Mouse (Mus musculus): Measurements from ENCODE around the gene Elovl1.
A peak's percentile ranks its signal among the peaks of the same experiment; 100 is the strongest.

Gene Elovl1

DNA sequence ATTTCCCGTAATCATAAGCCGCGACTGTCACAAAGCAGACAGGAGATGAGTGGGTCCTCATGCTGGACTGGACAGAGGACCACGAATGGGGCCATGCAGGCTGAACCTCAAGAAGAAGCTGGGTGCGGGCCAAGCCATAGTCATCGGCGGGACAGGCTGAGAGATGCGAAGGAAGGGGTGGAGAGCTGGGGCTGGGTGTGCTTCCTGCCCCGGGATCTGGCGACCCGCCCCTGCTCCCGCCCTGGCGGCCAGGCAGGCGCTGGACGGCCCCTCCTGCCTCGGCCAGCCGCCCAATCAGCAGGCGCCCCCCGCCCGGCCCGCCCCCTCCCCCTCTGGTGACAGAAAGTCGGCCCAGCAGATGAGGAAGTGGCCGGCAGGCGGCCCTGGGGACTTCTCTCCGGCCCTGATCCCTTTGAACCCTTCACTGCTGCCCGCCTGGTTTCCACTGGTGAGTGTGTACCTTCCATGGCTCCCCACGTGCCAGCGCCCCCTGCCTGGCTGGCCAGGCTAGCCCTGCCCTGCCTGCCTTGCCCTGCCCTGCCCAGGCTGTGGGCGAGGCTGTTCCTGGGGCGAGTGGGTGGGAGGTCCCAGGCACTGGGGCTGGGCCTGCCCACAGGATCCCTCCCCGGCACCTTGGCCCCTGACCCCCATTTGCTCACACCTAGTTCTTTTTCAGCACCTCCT lies at the start of gene Elovl1:
Gene Elovl1 (plus strand): TSS at position 326 of the 684 bp plus-strand sequence.
- no peak for DNase-seq (ENCODE audit: extremely low spot score, low read depth, low spot score)

DNA sequence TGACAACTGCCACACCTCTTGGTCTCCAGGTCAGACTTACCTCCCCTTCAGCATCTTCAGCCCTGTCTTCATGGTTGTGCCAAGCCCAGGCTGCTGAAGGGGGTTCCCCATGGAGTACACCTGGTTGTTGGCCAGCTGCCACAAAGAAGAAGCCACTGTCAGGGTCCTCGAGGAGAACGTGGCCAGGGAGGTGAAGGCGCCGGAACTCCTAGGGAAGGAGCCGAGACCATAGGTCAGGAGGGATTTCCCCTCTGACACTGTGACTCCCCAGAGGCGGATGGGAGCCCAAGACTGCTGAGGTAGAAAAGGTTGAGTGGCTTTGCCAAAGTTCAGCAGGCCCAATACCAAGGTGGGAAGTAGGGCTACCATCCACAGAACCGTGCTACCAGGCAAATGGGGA lies 44.6 kb upstream of the Elovl1 start:
- DNase-seq (ENCODE audit: extremely low spot score, low read depth, low spot score) = no peak

DNA sequence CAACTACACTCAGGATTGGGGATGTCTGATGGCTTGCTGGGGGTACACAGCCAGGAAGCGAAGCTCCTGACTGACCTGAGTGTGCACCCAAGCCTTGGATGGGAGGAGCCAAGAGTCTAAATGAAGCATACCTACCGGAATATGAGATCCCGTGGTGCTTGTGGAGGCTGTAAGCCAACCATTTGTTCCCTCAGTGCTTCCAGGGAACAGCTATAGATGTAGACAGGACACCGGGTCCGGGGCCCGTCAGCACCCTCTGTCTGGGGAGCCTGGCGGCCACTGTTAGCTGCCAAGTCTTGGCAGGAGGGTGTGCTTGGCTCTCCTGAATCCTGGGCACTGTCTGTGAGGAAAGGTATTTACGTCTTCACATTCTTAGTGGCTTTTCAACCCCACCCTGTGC lies 40.6 kb upstream of the Elovl1 start:
- DNase-seq (ENCODE audit: extremely low spot score, low read depth, low spot score) = no peak

DNA sequence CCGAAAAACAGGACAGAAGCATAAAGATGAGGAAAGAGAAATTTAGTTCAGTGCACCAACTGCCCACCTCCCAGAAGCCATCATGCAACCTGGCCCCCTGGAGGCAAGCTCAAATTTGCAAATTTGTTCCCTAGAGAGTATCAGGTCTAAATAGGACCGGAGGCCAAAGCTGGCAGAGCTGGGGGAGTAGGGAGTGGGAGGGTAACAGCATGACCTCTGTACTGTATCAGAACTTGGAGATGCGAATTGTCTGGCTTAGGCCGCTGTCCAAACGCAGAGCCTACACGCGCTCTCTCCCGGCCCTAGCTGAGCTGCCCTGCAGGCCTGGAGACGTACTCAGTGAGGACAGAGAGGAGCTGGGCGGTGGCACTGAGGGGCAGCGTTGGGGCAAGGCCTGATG lies 37.7 kb upstream of the Elovl1 start:
- DNase-seq (ENCODE audit: extremely low spot score, low read depth, low spot score) = no peak

DNA sequence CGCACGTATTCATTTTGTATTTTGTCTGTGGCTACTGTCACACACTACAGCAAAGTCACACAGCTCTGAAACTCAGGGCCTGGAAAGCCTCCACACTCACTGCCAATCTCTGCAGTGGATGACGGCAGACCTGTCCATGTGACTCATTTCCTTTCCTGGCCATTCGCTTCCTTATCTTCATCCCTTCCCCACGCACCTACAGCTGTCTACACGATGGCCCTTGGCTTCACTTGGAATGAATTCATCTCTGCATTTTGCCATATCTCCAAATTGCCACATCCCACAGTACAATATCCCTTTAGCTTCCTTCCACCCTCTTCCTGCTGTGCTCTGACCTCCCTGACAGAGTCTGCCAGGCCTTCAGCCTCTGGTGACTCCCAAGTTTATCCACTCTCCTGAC lies 33.4 kb upstream of the Elovl1 start:
- no peak for DNase-seq (ENCODE audit: extremely low spot score, low read depth, low spot score)

DNA sequence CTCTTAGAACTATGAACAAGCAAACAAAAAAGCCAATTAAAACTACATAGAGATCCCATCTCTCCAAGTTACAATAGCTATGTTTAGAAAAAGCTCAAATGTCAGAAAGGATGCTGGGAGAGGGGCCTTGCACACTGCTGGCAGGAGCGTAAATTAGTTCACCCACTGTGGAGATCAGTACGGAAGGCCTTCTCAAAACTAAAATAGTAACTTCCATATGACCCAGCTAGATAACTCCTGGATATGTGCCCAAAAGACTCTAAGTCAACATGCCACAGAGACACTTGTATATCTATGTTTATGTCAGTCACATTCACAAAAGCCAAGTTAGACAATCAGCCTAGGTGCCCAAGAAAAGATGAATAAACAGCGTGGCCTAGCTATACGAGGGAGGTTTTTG lies 32.6 kb upstream of the Elovl1 start:
- DNase-seq (ENCODE audit: extremely low spot score, low read depth, low spot score) = no peak

DNA sequence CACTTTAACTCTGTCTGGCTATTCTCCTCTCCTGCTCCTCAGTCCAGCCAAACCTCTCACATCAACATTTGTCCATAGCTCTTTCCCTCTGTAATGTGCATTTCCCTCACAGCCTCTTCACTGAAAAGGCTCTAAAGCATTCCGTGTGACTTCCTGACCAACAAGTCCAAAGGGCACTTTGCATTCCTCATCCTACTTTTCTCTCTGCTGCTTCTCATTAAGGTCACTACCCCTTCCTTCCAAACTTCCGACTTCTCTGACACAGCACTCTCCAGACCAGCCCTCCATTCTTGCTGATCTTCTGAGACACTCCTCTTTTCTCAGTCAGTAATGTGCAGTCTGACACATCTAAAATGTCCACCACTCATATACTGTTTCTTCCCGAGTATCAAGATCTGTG lies 31.5 kb upstream of the Elovl1 start:
- DNase-seq (ENCODE audit: extremely low spot score, low read depth, low spot score) = no peak

DNA sequence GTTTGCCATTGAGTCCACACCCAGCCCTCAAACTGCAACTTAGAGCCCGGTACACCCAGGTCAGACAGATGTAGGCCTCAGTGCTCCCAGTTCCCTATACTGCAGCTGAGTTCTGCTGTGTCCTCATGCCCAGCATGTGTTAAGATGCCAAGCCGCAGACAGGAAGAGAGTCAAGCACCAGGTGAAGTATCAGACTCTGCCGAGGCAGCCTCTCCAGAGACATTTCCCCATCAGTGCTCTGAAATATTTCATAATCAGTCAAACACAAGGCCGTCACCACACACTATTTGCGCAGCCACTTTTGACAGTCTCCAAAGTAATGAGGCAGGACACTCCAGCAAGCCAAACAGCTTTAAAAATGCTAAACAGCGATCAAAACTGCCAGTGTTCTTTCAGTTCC lies 29.5 kb upstream of the Elovl1 start:
- no peak for DNase-seq (ENCODE audit: extremely low spot score, low read depth, low spot score)

DNA sequence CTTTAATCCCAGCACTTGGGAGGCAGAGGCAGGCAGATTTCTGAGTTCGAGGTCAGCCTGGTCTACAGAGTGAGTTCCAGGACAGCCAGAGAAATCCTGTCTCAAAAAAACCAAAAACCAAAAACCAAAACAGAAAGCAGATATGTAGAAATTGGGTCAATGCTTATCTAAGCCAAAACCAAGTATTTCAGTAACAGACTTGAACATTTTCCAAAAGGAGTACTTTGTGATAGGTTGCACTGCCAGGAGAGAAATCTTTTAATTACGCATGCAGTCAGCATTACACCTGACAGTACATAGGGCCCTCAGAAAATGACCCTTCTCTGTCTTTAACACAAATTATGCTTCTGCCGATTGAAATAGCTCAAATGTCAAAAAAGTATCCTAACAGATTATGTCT lies 26.5 kb upstream of the Elovl1 start:
- DNase-seq (ENCODE audit: extremely low spot score, low read depth, low spot score) = no peak

DNA sequence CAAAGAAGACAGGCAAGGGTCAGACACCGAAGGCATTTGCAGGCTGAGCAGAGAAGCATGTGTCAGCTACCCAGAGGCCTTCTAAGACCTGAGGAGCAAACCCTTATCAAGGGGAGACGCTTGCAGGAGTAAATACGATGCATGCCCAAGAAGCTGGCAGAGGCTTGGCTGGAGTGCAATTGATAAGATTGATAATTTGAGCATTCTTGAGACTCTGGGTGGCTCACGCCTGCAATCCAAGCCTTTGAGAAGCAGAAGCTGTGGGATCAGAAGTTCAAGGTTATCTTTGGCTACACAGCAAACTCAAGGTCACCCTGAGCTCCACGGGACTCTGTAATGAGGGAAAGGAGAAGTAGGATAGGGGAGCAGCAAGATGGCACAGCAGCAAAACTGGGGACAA lies 26.0 kb upstream of the Elovl1 start:
- no peak for DNase-seq (ENCODE audit: extremely low spot score, low read depth, low spot score)

DNA sequence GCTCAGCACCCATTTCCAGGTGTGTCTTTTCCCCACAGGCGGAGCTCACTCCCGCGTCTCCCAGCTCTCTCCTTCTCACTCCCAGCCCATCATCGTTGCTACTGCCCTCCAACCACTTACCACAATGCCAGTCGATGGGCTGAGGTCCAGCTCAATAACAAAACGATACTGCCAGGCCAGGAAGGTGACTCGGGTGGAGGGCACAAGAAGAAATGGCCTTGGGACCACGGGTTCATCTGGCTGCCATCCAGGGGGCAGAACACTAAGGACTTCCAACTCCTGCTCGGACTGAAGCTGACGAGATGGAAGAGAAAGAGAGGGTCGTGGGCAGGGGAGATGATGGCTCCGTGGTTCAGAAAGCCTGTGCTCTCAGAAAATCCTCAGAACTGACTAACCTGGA lies 25.2 kb upstream of the Elovl1 start:
- no peak for DNase-seq (ENCODE audit: extremely low spot score, low read depth, low spot score)

DNA sequence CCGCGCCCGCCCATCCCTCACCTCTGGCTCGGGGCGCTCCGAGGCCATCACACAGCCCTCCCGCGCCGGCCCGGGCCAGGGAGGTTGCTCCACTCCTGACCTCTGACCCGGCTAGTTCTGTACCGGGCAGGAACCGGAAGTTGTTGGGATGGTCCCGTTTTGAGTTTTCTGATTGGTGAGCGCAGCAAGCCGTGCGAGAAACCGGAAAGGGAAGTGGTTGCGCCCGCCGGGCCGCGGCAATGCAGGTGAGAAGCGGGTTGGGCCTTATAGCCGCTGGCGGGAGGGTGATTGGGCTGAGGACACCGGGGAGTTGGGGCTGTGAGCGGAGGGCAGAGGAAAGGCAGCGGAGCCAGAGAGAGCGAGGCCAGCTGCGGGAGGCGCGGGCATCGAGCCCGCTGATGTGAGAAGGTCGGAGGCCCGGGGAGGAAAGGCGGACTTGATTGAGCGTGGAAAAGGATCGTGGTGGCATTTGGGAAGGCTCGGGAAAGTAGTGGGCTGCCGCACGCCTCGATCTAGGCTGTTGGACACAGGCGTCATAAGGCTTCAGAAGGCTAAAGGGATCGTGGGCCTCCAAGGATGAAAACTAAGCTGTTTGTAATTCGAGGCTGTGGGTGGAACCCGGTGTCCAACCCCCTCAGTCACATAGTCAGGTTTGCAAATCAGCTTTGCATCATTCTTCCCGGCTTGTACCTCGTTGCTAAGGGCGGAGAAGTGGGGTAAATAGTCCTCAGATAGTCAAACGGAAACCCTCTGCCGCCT lies 18.6 kb upstream of the Elovl1 start, which contains the start of the genes Szt2 and Med8:
Gene Szt2 (minus strand): TSS at position 132 of the 759 bp plus-strand sequence.
Gene Med8 (plus strand): TSS at position 196 of the 759 bp plus-strand sequence.
- peak; percentile 83 for DNase-seq (ENCODE audit: extremely low spot score, low read depth, low spot score)

DNA sequence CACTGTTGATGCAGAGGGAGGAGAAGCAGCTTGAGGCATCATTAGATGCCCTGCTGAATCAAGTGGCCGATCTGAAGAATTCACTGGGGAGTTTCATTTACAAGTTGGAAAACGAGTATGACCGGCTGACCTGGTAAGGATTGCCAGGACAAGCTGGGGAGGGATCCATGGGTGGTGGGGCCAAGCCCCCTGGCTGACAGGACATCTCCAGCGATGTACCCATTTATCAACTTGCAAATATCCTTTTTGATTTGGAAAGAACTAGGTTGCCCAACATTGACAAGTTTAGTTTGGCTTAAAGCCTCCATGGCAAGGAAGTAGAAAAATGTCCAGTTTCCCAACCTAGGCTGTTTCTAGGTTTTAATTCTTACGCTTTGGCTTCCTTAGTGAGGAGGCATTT lies 17.0 kb upstream of the Elovl1 start:
- DNase-seq (ENCODE audit: extremely low spot score, low read depth, low spot score) = no peak

DNA sequence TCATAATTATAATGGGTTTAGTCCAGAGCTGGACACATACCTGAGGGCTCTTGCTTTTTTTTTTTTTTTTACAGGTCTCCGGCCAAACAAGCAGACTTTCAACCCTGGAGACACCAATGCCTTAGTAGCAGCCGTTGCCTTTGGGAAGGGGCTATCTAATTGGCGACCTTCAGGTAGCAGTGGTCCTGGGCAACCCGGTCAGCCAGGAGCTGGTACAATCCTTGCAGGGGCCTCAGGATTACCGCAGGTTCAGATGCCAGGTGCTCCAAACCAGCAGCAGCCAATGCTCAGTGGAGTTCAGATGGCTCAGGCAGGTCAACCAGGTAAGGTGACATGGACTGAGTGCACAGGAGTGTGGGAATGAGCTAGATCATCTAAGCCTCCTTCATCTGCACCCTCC lies 14.3 kb upstream of the Elovl1 start:
- DNase-seq (ENCODE audit: extremely low spot score, low read depth, low spot score) = no peak

DNA sequence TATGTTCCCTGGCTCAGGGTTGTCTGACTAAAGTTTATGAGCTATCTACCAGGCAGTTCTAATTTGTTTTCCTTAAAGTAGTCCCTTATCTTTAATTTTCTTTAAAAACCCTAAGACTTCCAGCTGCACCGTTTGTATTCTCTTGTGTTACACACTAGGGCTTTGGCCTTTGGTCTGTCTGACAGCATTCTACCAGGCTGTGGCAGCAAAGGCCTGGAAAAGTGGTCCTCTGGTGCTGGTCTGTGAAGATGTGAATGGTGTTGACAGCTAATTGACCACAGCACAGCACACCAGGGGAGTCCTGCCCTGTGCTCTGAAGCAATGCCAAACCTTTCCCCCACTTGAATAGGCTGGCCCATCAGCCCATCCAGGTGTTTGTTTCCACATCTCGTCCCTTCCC lies 12.1 kb upstream of the Elovl1 start:
- no peak for DNase-seq (ENCODE audit: extremely low spot score, low read depth, low spot score)

DNA sequence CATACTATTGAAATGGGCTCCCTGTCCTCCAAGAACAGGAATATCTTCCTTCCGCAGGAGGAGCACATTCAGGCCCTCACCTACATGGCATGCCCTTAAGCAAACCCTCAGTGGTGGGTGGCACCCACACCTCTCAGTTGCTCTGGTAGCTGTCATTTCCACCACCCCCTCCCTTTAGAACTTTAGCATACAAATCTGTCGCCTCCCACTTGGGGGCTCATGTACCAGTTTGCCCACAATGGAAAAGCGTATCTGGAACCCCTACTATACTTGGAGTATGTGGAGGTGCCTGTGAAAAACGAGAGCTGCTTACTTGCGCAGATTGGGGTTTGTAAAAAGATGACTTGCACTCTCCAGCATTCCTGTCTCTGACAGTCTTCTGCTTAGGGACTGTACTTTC lies 11.6 kb upstream of the Elovl1 start:
- DNase-seq (ENCODE audit: extremely low spot score, low read depth, low spot score) = no peak

DNA sequence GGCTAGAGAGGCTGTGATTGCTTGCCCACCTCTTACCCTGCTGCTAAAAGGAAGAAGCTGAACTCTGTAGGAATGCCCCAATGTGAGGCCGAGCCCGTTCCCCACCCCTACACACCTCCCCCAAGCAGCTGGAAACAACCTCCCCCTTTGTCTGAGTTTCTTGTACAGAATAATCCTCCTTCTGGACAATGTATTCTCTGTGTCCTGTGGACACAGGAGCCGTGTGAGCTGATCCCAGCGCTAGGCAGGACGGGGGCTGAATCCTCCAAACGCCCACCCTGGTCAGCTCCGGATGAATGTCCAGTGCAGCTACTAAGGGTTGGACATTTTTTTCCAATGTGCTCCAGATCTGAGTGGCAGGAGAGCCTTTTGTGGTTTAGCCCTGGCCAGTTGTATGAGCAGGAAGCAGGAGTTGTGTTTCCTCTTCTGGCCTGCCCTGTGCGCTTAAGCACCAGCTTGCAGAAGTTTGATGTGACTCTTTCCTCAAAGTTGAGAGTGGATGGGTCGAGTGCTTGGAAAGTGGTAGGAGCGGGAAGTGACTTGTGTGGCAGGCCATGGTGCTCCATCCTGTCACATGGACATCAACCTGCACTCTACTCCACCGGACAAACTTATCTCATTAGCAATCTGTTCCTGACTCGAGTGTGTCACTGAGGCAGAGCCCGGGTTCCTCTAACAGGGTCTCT lies 10.6 kb upstream of the Elovl1 start:
- DNase-seq (ENCODE audit: extremely low spot score, low read depth, low spot score) = no peak

DNA sequence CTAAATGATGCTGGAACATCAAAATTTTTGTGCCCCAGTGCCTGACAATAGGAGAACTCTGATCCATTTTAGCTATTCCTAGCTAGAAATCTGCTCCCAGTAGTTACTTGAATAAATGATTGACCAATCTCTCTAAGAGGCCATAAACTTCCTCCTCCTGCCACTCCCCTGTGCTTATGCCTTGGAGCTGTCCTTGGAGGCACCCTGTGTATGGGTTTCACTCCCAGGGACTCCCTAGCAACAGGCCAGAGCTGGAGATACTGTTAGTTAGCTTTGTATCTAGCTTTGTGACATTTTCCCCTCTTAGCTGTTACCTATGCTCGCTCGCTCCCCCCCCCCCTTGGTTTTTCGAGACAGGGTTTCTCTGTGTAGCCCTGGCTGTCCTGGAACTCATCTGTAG lies 6.5 kb upstream of the Elovl1 start:
- DNase-seq (ENCODE audit: extremely low spot score, low read depth, low spot score) = no peak

DNA sequence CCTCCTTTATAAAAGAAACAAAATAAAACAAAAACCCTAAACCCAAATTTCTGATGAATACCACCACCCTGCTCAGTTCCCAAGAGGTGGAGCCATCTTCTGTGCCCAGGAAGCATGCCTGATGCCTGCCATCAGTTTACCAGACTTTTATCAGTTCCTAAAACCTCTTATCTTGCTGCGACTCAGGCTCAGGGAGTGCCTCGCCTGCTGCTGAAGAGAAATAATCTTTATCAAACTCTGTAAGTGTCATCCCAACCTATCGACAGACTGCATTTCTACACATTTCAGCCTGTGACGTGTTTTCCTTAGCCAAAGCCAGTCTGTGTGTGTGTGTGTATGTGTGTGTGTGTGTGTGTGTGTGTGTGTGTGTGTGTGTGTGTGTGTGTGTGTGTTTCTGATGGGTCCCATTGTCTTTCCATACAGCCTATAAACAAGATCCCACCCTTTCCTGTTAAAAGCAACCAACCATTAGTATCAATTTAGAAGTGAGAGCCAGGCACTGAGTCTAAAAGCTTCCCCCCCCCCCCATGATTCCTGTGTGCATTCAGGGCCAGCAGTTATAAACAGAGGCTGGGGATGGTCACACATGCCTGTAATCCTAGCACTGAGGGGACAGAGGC lies 3.2 kb upstream of the Elovl1 start:
- no peak for DNase-seq (ENCODE audit: extremely low spot score, low read depth, low spot score)

DNA sequence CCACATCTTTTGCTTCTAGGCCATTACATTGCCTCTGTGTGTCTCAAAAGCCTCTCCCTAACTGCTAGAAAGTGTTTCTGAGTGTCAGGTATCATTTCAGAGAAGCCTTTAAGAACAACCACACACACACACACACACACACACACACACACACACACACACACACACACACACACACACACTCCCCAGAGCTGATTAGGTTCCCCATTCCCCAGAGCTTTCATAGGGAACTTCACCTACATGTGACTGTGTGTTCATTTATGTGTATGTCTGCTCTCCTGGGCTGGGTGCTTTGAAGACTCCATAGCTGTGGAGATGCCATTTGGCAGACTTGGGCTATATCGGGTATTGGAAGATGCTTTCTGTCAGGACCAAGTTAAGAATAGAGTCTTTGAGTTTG lies 2.5 kb upstream of the Elovl1 start:
- DNase-seq (ENCODE audit: extremely low spot score, low read depth, low spot score) = no peak

DNA sequence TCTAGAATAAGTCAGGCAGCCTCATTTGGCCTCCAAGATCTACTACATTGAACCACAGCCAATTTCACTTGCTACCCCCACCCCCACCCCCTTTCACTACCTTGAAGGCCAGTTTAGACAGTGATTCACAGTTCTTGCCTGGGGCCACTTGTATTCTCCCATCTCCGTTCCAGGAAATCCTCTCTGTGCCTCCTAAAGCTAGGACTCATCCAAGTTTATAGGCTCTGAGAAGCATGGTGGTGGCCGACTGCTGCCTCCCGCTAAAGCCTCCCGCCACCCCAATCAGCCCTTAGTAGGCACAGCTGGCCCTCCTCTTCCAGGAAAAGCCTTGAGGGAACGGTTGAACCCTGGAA lies 502 bp upstream of the Elovl1 start:
- no peak for DNase-seq (ENCODE audit: extremely low spot score, low read depth, low spot score)

Data from hindlimb bud, embryonic 11.5 days (tissue).